Mouse (Mus musculus): ENCODE measurements around the gene Mcf2l.

DNA sequence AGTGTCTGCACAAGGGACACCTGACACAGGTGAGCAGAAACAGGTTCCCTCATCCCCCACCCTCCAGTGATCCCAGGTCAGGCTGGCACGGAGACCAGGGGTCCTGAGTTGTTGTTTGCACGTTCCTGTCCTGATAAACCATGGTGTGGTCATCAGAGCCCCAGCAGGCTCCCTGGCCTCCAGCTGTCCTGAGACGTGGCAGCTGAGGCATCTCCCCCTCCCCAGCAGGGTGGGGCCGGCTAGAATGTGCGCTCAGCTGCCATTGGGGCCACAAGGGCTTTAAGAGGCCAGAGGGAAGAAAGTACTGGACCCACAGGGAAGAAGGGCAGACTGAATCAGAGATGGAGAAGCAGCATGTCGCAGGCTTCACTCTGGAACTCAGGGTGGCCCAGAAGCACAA is 79.1 kb downstream of the Mcf2l start:
- TF ChIP-seq POLR2A (IDR thresholded peaks at IDR 0.05; ENCODE audit: low read depth, low read length) (no peak), CTCF (IDR thresholded peaks at IDR 0.05; ENCODE audit: extremely low read depth, insufficient read depth, insufficient read length, insufficient replicate concordance) (no peak)

Measured in spleen, adult 2 months (tissue).